Mouse (Mus musculus) heart, postnatal 0 days (tissue): ENCODE results near the gene Krt14.

Experiments used
- CTCF ChIP-seq: IDR thresholded peaks from 2 replicates; pipeline ENCODE4 v1.5.1; 2016; ENCODE audit warnings: antibody characterized with exemption, control low read depth, low read depth
- EP300 ChIP-seq: IDR thresholded peaks from 2 replicates; pipeline ENCODE4 v1.6.1; 2016; ENCODE audit warnings: antibody characterized with exemption, low read depth

DNA sequence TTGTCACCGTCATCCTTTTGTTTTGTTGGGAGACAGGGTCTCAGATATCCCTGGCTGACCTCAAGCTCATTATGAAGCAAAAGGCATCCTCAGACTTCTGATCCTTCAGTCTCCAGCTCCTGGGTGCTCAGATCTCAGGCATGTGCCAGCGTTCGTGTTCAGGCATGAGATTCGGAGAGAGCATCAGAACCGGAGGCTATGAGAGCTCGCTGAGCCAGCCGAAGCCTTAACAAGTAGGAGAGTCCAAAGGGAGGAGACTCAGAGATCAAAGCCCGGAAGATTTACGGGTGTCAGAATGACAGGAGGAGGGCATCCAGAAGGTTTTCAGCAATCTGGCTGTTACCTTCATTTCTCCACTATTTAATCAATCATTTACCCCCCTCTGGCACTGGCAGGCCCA is 30.6 kb downstream of the Krt14 start:
- TF ChIP-seq CTCF: no peak
- TF ChIP-seq EP300: no peak
